Mouse (Mus musculus): Measurements from ENCODE around the gene Gm42957. TPM values are rescaled to one million over a fixed set of nuclear protein-coding genes. Genes with fewer than 3 reads are reported as not detected.
"Not testable (repeated sequence)": the region's sequence is repeated elsewhere in the genome, so short reads cannot be mapped to it uniquely, and the experiment has no call there.

Gene Gm42957
- polyA plus RNA-seq, 1 experiment, result 0.01 TPM

- TF ChIP-seq TAL1 (IDR thresholded peaks at IDR 0.05; ENCODE audit: low read length) (no peak), GATA1 (IDR thresholded peaks at IDR 0.05; ENCODE audit: low read length) (no peak)
- H3K9me3 ChIP-seq (ENCODE audit: control insufficient read depth, low read length), result peaks cover 6% of the 10 kb centered on the region; the same call in 1 of the 2 replicates
- H3K4me1 ChIP-seq (ENCODE audit: control insufficient read depth), result peaks cover 9% of the 10 kb centered on the region
- H3K4me3 ChIP-seq (replicated peaks), result no peak overlapping the region
- no peaks in the 10 kb centered on the region for H3K36me3 ChIP-seq (ENCODE audit: control insufficient read depth)
- H3K27me3 ChIP-seq (ENCODE audit: control insufficient read depth), result peaks cover 56% of the 10 kb centered on the region
These were observed 32.0 kb upstream of the Gm42957 start for GRCm38 (mm10) chr3:96603311-96603710.

GRCm38 (mm10) chr3:96606007-96606406 lies 29.3 kb upstream of the Gm42957 start:
- H3K27me3 ChIP-seq (ENCODE audit: control insufficient read depth), result peaks cover 29% of the 10 kb centered on the region
- H3K4me1 ChIP-seq (ENCODE audit: control insufficient read depth); H3K36me3 ChIP-seq (ENCODE audit: control insufficient read depth); H3K4me3 ChIP-seq (replicated peaks); H3K9me3 ChIP-seq (ENCODE audit: control insufficient read depth, low read length): not testable (repeated sequence)

DNA sequence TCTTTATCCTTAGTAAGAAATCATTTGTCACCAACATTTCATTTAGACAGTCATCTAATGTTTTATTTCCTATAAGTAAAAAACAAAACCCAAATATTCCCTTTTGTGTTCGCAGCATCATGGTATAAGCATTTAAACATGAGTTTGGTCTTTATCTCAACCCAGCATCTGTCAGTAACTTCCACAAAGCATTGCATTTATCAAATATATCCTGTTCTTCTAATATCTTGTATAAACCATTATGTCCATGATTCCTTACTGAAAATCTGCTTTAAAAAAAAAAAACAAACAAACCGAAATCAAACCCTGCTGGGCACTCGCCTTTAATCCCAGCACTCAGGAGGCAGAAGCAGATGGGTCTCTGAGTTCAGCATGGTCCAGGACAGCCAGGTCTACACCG lies 28.7 kb upstream of the Gm42957 start:
- no peaks in the 10 kb centered on the region for H3K36me3 ChIP-seq (ENCODE audit: control insufficient read depth)
- peaks cover 23% of the 10 kb centered on the region for H3K27me3 ChIP-seq (ENCODE audit: control insufficient read depth)
- no peaks in the 10 kb centered on the region for H3K4me1 ChIP-seq (ENCODE audit: control insufficient read depth)
- no peaks in the 10 kb centered on the region for H3K9me3 ChIP-seq (ENCODE audit: control insufficient read depth, low read length)
- TF ChIP-seq TAL1 (IDR thresholded peaks at IDR 0.05; ENCODE audit: low read length) (no peak), GATA1 (IDR thresholded peaks at IDR 0.05; ENCODE audit: low read length) (no peak)
- no peak overlapping the region for H3K4me3 ChIP-seq (replicated peaks)

GRCm38 (mm10) chr3:96617941-96618340 lies 17.3 kb upstream of the Gm42957 start:
- no peaks in the 10 kb centered on the region for H3K27me3 ChIP-seq (ENCODE audit: control insufficient read depth)
- peaks cover 12% of the 10 kb centered on the region for H3K36me3 ChIP-seq (ENCODE audit: control insufficient read depth)
- no peaks in the 10 kb centered on the region for H3K9me3 ChIP-seq (ENCODE audit: control insufficient read depth, low read length)
- TF ChIP-seq GATA1 (IDR thresholded peaks at IDR 0.05; ENCODE audit: low read length), result no peak
- TF ChIP-seq TAL1 (IDR thresholded peaks at IDR 0.05; ENCODE audit: low read length), result no peak
- no peak overlapping the region for H3K4me3 ChIP-seq (replicated peaks)
- H3K4me1 ChIP-seq (ENCODE audit: control insufficient read depth), result peaks cover 2% of the 10 kb centered on the region; the same call in 1 of the 2 replicates

GRCm38 (mm10) chr3:96623201-96623600 lies 12.1 kb upstream of the Gm42957 start:
- TF ChIP-seq TAL1 (IDR thresholded peaks at IDR 0.05; ENCODE audit: low read length) (no peak), GATA1 (IDR thresholded peaks at IDR 0.05; ENCODE audit: low read length) (no peak)
- H3K36me3 ChIP-seq (ENCODE audit: control insufficient read depth), result peaks cover 26% of the 10 kb centered on the region
- H3K27me3 ChIP-seq (ENCODE audit: control insufficient read depth), result no peaks in the 10 kb centered on the region
- no peak overlapping the region for H3K4me3 ChIP-seq (replicated peaks)
- no peaks in the 10 kb centered on the region for H3K9me3 ChIP-seq (ENCODE audit: control insufficient read depth, low read length)
- no peaks in the 10 kb centered on the region for H3K4me1 ChIP-seq (ENCODE audit: control insufficient read depth)

- Histone ChIP-seq H3K9me3 (ENCODE audit: control insufficient read depth, low read length) (no peaks in the 10 kb centered on the region), H3K36me3 (ENCODE audit: control insufficient read depth) (peaks cover 33% of the 10 kb centered on the region), H3K4me3 (replicated peaks) (peak within 1 kb of the TSS; percentile 93), H3K4me1 (ENCODE audit: control insufficient read depth) (peaks cover 36% of the 10 kb centered on the region), H3K27me3 (ENCODE audit: control insufficient read depth) (no peaks in the 10 kb centered on the region)
- no peak for TF ChIP-seq GATA1 (IDR thresholded peaks at IDR 0.05; ENCODE audit: low read length)
- TF ChIP-seq TAL1 (IDR thresholded peaks at IDR 0.05; ENCODE audit: low read length), result no peak
These were observed 5.3 kb upstream of the Gm42957 start, which contains the start of gene Rbm8a for GRCm38 (mm10) chr3:96629729-96630600. Rbm8a (plus strand) TSS chr3:96629933.

DNA sequence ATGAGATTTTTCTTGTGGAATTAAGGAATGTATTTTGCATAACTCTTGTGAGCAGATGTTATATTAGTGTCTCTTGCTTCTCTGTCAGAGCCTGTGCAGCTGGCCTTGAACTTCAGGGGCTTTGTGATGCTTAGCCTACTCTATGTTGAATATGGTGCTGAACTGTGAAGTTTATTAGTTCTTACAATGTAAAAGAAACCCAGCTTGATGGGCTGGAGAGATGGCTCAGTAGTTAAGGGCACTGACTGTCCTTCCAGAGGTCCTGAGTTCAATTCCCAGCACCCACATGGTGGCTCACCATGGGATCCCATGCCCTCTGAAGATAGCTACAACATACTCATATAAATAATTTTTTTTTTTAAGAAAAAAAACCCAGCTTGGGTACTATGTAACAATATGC lies 3.2 kb upstream of the Gm42957 start:
- TF ChIP-seq TAL1 (IDR thresholded peaks at IDR 0.05; ENCODE audit: low read length), result no peak
- TF ChIP-seq GATA1 (IDR thresholded peaks at IDR 0.05; ENCODE audit: low read length), result no peak
- H3K4me3 ChIP-seq (replicated peaks), result no peak overlapping the region
- H3K9me3 ChIP-seq (ENCODE audit: control insufficient read depth, low read length), result no peaks in the 10 kb centered on the region
- no peaks in the 10 kb centered on the region for H3K27me3 ChIP-seq (ENCODE audit: control insufficient read depth)
- H3K4me1 ChIP-seq (ENCODE audit: control insufficient read depth), result peaks cover 57% of the 10 kb centered on the region
- H3K36me3 ChIP-seq (ENCODE audit: control insufficient read depth), result peaks cover 38% of the 10 kb centered on the region

- Histone ChIP-seq H3K36me3 (ENCODE audit: control insufficient read depth) (peaks cover 52% of the 10 kb centered on the region), H3K4me3 (replicated peaks) (no peak overlapping the region), H3K27me3 (ENCODE audit: control insufficient read depth) (no peaks in the 10 kb centered on the region), H3K4me1 (ENCODE audit: control insufficient read depth) (peaks cover 55% of the 10 kb centered on the region), H3K9me3 (ENCODE audit: control insufficient read depth, low read length) (no peaks in the 10 kb centered on the region)
- TF ChIP-seq TAL1 (IDR thresholded peaks at IDR 0.05; ENCODE audit: low read length) (no peak), GATA1 (IDR thresholded peaks at IDR 0.05; ENCODE audit: low read length) (no peak)
These were observed 1.3 kb upstream of the Gm42957 start for GRCm38 (mm10) chr3:96634015-96634414.

- no peaks in the 10 kb centered on the region for H3K9me3 ChIP-seq (ENCODE audit: control insufficient read depth, low read length)
- H3K27me3 ChIP-seq (ENCODE audit: control insufficient read depth), result no peaks in the 10 kb centered on the region
- TF ChIP-seq TAL1 (IDR thresholded peaks at IDR 0.05; ENCODE audit: low read length) (no peak), GATA1 (IDR thresholded peaks at IDR 0.05; ENCODE audit: low read length) (no peak)
- H3K4me3 ChIP-seq (replicated peaks), result peak overlapping the region; percentile 83
- peaks cover 57% of the 10 kb centered on the region for H3K36me3 ChIP-seq (ENCODE audit: control insufficient read depth)
- H3K4me1 ChIP-seq (ENCODE audit: control insufficient read depth), result peaks cover 47% of the 10 kb centered on the region
These were observed 632 bp downstream of the Gm42957 start for GRCm38 (mm10) chr3:96635906-96636305.

Data from erythroblast, embryonic 14.5 days (primary cell).